Mouse (Mus musculus): ENCODE data around the gene Atcay. TPM values are rescaled to one million over a fixed set of nuclear protein-coding genes. Genes with fewer than 3 reads are reported as not detected.

The Atcay gene
- polyA plus RNA-seq, 1 experiment from 2014 or later, result 0.14 TPM

GRCm38 (mm10) chr10:81202978-81203720, 27.5 kb downstream of the Atcay start:
- Histone ChIP-seq H3K27ac (ENCODE audit: low read length) (no peak overlapping the region), H3K27me3 (ENCODE audit: insufficient read depth, low read length) (peaks cover 5% of the 10 kb centered on the region; the same call in 1 of the 2 replicates), H3K4me1 (ENCODE audit: insufficient read depth, low read length) (no peaks in the 10 kb centered on the region), H3K4me2 (replicated peaks; ENCODE audit: low read depth, low read length) (no peak overlapping the region), H3K4me3 (ENCODE audit: low read length) (no peak overlapping the region), H3K36me3 (ENCODE audit: insufficient read depth, low read length) (no peaks in the 10 kb centered on the region), H3K9ac (replicated peaks; ENCODE audit: low read length) (no peak overlapping the region), H3K9me3 (ENCODE audit: low read length) (no peaks in the 10 kb centered on the region)
- ATAC-seq (ENCODE audit: low FRiP score, low TSS enrichment), result no peak
- 68% methylated on average over 8 of the region's 8 CpGs for WGBS

GRCm38 (mm10) chr10:81201807-81202758, 28.6 kb downstream of the Atcay start, which contains the start of gene Nmrk2:
Nmrk2 (minus strand) TSS chr10:81202051.
- WGBS, result 57% methylated on average over 13 of the region's 13 CpGs
- peaks cover 10% of the 10 kb centered on the region for H3K27me3 ChIP-seq (ENCODE audit: insufficient read depth, low read length)
- H3K9me3 ChIP-seq (ENCODE audit: low read length), result no peaks in the 10 kb centered on the region
- H3K9ac ChIP-seq (replicated peaks; ENCODE audit: low read length), result no peak within 1 kb of the TSS
- no peak within 1 kb of the TSS for H3K27ac ChIP-seq (ENCODE audit: low read length)
- no peaks in the 10 kb centered on the region for H3K36me3 ChIP-seq (ENCODE audit: insufficient read depth, low read length)
- ATAC-seq (ENCODE audit: low FRiP score, low TSS enrichment), result no peak
- no peak within 1 kb of the TSS for H3K4me2 ChIP-seq (replicated peaks; ENCODE audit: low read depth, low read length)
- H3K4me3 ChIP-seq (ENCODE audit: low read length), result no peak within 1 kb of the TSS
- H3K4me1 ChIP-seq (ENCODE audit: insufficient read depth, low read length), result no peaks in the 10 kb centered on the region

DNA sequence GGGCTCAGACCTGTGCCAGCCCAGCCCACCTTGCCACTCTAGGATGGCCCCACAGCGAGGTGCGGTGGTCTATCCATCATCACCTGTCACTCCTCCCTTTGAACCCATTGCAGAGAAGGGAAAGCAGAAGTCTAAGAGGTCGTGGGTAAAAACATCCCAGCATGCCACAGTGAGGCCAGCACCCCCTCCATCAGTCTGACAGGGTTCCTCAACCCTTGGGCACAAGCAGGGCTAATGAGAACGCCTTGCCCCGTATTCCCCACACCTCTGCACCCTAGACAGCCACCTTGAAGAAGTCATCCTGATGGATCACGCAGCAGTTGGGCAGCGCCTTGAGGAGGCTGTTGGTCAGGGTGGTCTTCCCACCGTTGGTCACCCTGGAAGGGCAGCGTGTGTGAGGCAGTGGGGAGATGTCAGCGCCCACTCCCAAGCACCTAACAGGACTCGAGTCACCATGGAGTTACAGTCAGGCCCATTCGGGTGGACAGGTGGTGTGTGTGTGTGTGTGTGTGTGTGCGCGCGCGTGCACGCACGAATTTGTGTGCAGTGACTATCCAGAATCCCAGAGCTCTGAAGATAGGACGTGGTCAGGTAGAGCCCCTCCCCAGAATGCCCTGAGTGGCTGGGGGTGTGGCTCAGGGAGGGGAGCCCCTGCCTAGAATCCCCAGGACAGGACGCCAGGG, 29.9 kb downstream of the Atcay start:
- no peak overlapping the region for H3K9ac ChIP-seq (replicated peaks; ENCODE audit: low read length)
- H3K4me2 ChIP-seq (replicated peaks; ENCODE audit: low read depth, low read length), result no peak overlapping the region
- no peaks in the 10 kb centered on the region for H3K9me3 ChIP-seq (ENCODE audit: low read length)
- 78% methylated on average over 20 of the region's 20 CpGs for WGBS
- no peaks in the 10 kb centered on the region for H3K4me1 ChIP-seq (ENCODE audit: insufficient read depth, low read length)
- no peaks in the 10 kb centered on the region for H3K36me3 ChIP-seq (ENCODE audit: insufficient read depth, low read length)
- H3K27me3 ChIP-seq (ENCODE audit: insufficient read depth, low read length), result peaks cover 19% of the 10 kb centered on the region
- ATAC-seq (ENCODE audit: low FRiP score, low TSS enrichment), result no peak
- H3K4me3 ChIP-seq (ENCODE audit: low read length), result no peak overlapping the region
- H3K27ac ChIP-seq (ENCODE audit: low read length), result no peak overlapping the region

DNA sequence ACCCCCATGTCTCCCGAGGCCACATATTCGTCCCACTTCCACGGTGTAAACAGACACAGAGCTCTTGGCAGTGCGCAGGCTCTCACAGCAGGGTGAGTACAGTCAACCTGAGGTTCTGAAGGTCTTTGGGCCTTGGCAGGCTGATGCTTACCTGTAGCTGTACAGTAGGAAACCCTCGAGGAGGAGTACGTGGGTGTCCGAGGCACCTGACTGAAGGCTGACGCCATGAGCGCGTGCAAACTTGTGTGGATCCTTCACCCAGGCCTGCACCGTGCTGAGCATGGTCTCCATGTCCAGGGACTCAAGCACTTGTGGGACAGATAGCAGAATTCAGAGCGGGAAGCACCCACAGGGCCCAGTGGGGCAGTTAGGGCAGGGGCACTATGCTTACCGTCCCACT, 30.5 kb downstream of the Atcay start:
- WGBS, result 87% methylated on average over 13 of the region's 13 CpGs
- no peaks in the 10 kb centered on the region for H3K36me3 ChIP-seq (ENCODE audit: insufficient read depth, low read length)
- H3K27me3 ChIP-seq (ENCODE audit: insufficient read depth, low read length), result peaks cover 25% of the 10 kb centered on the region
- H3K4me3 ChIP-seq (ENCODE audit: low read length), result no peak overlapping the region
- H3K4me2 ChIP-seq (replicated peaks; ENCODE audit: low read depth, low read length), result no peak overlapping the region
- H3K9ac ChIP-seq (replicated peaks; ENCODE audit: low read length), result no peak overlapping the region
- no peaks in the 10 kb centered on the region for H3K4me1 ChIP-seq (ENCODE audit: insufficient read depth, low read length)
- H3K9me3 ChIP-seq (ENCODE audit: low read length), result no peaks in the 10 kb centered on the region
- no peak overlapping the region for H3K27ac ChIP-seq (ENCODE audit: low read length)
- no peak for ATAC-seq (ENCODE audit: low FRiP score, low TSS enrichment)

DNA sequence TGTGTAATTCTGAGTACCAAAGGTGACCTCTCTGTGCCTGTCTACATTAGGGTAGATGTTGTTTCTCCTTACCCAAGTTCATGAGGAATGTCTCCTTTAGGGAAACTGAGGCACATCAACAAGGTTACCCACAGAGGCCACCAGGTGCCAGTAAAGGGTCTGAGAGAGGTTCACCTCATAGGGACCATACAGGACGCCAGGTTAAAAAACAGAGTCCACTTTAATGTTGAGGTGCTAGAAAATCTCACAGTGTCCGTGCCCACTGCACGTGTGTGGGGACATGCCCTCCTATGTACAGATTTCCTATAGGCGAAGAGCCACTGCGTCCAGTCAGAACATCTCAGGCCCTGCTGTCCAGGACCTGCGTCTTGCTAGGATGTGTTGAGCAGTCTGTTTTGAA, 31.6 kb downstream of the Atcay start:
- Histone ChIP-seq H3K4me1 (ENCODE audit: insufficient read depth, low read length) (peaks cover 6% of the 10 kb centered on the region), H3K9me3 (ENCODE audit: low read length) (no peaks in the 10 kb centered on the region), H3K27ac (ENCODE audit: low read length) (no peak overlapping the region), H3K4me3 (ENCODE audit: low read length) (no peak overlapping the region), H3K27me3 (ENCODE audit: insufficient read depth, low read length) (peaks cover 36% of the 10 kb centered on the region), H3K4me2 (replicated peaks; ENCODE audit: low read depth, low read length) (no peak overlapping the region), H3K9ac (replicated peaks; ENCODE audit: low read length) (no peak overlapping the region), H3K36me3 (ENCODE audit: insufficient read depth, low read length) (no peaks in the 10 kb centered on the region)
- WGBS, result 88% methylated on average over 6 of the region's 6 CpGs
- ATAC-seq (ENCODE audit: low FRiP score, low TSS enrichment), result no peak

DNA sequence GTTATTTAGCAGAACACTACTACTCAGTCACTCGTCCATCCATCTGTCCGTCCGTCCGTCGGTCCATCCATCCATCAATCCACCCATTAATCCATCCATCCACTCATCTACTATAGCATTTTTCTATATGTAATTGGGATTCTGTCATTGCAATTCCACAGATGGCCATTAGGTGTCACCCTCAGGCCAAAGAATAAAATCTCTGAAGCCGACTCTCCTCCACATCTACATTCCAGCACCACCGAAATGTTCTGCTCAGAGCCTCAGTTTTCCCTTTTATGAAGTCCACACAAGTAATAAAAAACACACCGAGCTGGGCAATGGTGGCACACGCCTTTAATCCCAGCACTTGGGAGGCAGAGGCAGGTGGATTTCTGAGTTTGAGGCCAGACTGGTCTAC, 32.4 kb downstream of the Atcay start:
- Histone ChIP-seq H3K4me1 (ENCODE audit: insufficient read depth, low read length) (peaks cover 9% of the 10 kb centered on the region), H3K4me3 (ENCODE audit: low read length) (no peak overlapping the region), H3K36me3 (ENCODE audit: insufficient read depth, low read length) (no peaks in the 10 kb centered on the region), H3K27me3 (ENCODE audit: insufficient read depth, low read length) (peaks cover 39% of the 10 kb centered on the region), H3K9me3 (ENCODE audit: low read length) (no peaks in the 10 kb centered on the region), H3K27ac (ENCODE audit: low read length) (no peak overlapping the region), H3K9ac (replicated peaks; ENCODE audit: low read length) (no peak overlapping the region), H3K4me2 (replicated peaks; ENCODE audit: low read depth, low read length) (no peak overlapping the region)
- no peak for ATAC-seq (ENCODE audit: low FRiP score, low TSS enrichment)
- 2% methylated on average over 9 of the region's 9 CpGs for WGBS

- Histone ChIP-seq H3K4me2 (replicated peaks; ENCODE audit: low read depth, low read length) (no peak overlapping the region), H3K27me3 (ENCODE audit: insufficient read depth, low read length) (peaks cover 39% of the 10 kb centered on the region), H3K9ac (replicated peaks; ENCODE audit: low read length) (no peak overlapping the region), H3K4me1 (ENCODE audit: insufficient read depth, low read length) (peaks cover 17% of the 10 kb centered on the region), H3K27ac (ENCODE audit: low read length) (no peak overlapping the region), H3K4me3 (ENCODE audit: low read length) (no peak overlapping the region), H3K9me3 (ENCODE audit: low read length) (no peaks in the 10 kb centered on the region), H3K36me3 (ENCODE audit: insufficient read depth, low read length) (no peaks in the 10 kb centered on the region)
- no peak for ATAC-seq (ENCODE audit: low FRiP score, low TSS enrichment)
- WGBS, result 51% methylated on average over 6 of the region's 6 CpGs
These were observed 33.3 kb downstream of the Atcay start for GRCm38 (mm10) chr10:81197305-81197704.

DNA sequence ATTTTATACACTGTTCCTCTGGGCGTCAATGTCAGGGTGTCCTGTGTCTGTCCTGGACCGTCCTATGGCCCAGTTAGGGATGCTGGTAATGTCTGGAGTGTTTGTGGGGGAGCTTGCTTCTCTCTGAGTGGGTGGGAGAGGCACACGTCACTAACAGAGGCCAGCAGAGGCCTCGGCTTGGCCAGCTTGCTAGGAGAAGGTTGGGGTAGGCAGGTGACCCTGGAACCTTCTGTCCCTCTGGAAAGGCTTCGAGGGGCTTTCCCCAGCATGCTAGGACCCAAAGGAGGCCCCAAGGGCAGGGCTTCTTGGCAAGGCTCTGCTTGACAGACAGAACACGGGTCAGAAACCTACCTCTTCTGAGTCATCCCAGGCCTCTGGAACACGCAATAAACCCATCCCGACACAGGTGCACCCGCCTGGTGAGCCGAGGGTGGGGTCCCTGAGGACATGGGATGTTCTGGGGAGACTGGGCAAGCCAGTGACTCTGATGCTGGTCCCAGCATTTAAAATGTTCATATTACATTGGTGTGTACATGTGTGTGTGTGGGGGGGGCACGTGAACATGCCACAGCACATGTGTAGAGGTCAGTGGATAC, 34.1 kb downstream of the Atcay start:
- Histone ChIP-seq H3K27me3 (ENCODE audit: insufficient read depth, low read length) (peaks cover 39% of the 10 kb centered on the region), H3K4me2 (replicated peaks; ENCODE audit: low read depth, low read length) (no peak overlapping the region), H3K4me1 (ENCODE audit: insufficient read depth, low read length) (peaks cover 24% of the 10 kb centered on the region), H3K36me3 (ENCODE audit: insufficient read depth, low read length) (no peaks in the 10 kb centered on the region), H3K9ac (replicated peaks; ENCODE audit: low read length) (no peak overlapping the region), H3K9me3 (ENCODE audit: low read length) (no peaks in the 10 kb centered on the region), H3K4me3 (ENCODE audit: low read length) (no peak overlapping the region), H3K27ac (ENCODE audit: low read length) (no peak overlapping the region)
- WGBS, result 67% methylated on average over 11 of the region's 11 CpGs
- no peak for ATAC-seq (ENCODE audit: low FRiP score, low TSS enrichment)

- Histone ChIP-seq H3K4me2 (replicated peaks; ENCODE audit: low read depth, low read length) (no peak overlapping the region), H3K9ac (replicated peaks; ENCODE audit: low read length) (no peak overlapping the region)
- WGBS, result 60% methylated on average over 4 of the region's 4 CpGs
These were observed 35.3 kb downstream of the Atcay start for GRCm38 (mm10) chr10:81195300-81195699.

More at GRCm38 (mm10) chr10:81195300-81195699, 35.3 kb downstream of the Atcay start:
- Histone ChIP-seq H3K9me3 (ENCODE audit: low read length) (no peaks in the 10 kb centered on the region), H3K4me1 (ENCODE audit: insufficient read depth, low read length) (peaks cover 31% of the 10 kb centered on the region), H3K27me3 (ENCODE audit: insufficient read depth, low read length) (peaks cover 39% of the 10 kb centered on the region), H3K36me3 (ENCODE audit: insufficient read depth, low read length) (peaks cover 9% of the 10 kb centered on the region; the same call in 1 of the 2 replicates), H3K27ac (ENCODE audit: low read length) (no peak overlapping the region), H3K4me3 (ENCODE audit: low read length) (no peak overlapping the region)
- no peak for ATAC-seq (ENCODE audit: low FRiP score, low TSS enrichment)

Measured in kidney, embryonic 16.5 days (tissue).